Mouse (Mus musculus): ENCODE data around the gene Lsm4. TPM values are rescaled to one million over a fixed set of nuclear protein-coding genes. Genes with fewer than 3 reads are reported as not detected.
A peak's percentile ranks its signal among the peaks of the same experiment; 100 is the strongest.

The Lsm4 gene
- total and polyA plus RNA-seq, 2 experiments from 2014 or later: 202 to 438 TPM

GRCm38 (mm10) chr8:70710296-70710695 is 37.2 kb downstream of the Lsm4 start:
- H3K4me1 ChIP-seq (ENCODE audit: control insufficient read depth, insufficient read depth): no peaks in the 10 kb centered on the region
- no peaks in the 10 kb centered on the region for H3K36me3 ChIP-seq (replicated peaks; ENCODE audit: control insufficient read depth, insufficient read depth, low read length)
- no peak overlapping the region for H3K9ac ChIP-seq (replicated peaks; ENCODE audit: low read depth, low read length)
- H3K4me2 ChIP-seq (ENCODE audit: low read depth, low read length): no peak overlapping the region
- no peaks in the 10 kb centered on the region for H3K9me3 ChIP-seq (replicated peaks; ENCODE audit: control insufficient read depth, low read length)
- no peaks in the 10 kb centered on the region for H3K27me3 ChIP-seq (ENCODE audit: control insufficient read depth, insufficient read depth, low read length)
- DNase-seq (ENCODE audit: low spot score) (no peak), ATAC-seq (ENCODE audit: insufficient read depth, low read depth) (no peak)
- no peak overlapping the region for H3K4me3 ChIP-seq (ENCODE audit: low read depth, low read length)
- no peak for TF ChIP-seq CTCF (IDR thresholded peaks at IDR 0.05; ENCODE audit: low read depth)
- TF ChIP-seq EP300 (IDR thresholded peaks at IDR 0.05; ENCODE audit: low read depth): no peak
- WGBS: 100% methylated on average over 1 of the region's 1 CpGs
- no peak overlapping the region for H3K27ac ChIP-seq (ENCODE audit: low read depth)

- no peak for TF ChIP-seq CTCF (IDR thresholded peaks at IDR 0.05; ENCODE audit: low read depth)
- TF ChIP-seq EP300 (IDR thresholded peaks at IDR 0.05; ENCODE audit: low read depth): no peak
- no peak overlapping the region for H3K4me2 ChIP-seq (ENCODE audit: low read depth, low read length)
- H3K4me1 ChIP-seq (ENCODE audit: control insufficient read depth, insufficient read depth): no peaks in the 10 kb centered on the region
- WGBS: 80% methylated on average over 11 of the region's 11 CpGs
- H3K36me3 ChIP-seq (replicated peaks; ENCODE audit: control insufficient read depth, insufficient read depth, low read length): no peaks in the 10 kb centered on the region
- H3K27ac ChIP-seq (ENCODE audit: low read depth): no peak overlapping the region
- no peak overlapping the region for H3K4me3 ChIP-seq (ENCODE audit: low read depth, low read length)
- H3K9ac ChIP-seq (replicated peaks; ENCODE audit: low read depth, low read length): no peak overlapping the region
- ATAC-seq (ENCODE audit: insufficient read depth, low read depth) (peak; percentile 15; the same call in 1 of the 2 replicates), DNase-seq (ENCODE audit: low spot score) (no peak)
- H3K9me3 ChIP-seq (replicated peaks; ENCODE audit: control insufficient read depth, low read length): no peaks in the 10 kb centered on the region
- H3K27me3 ChIP-seq (ENCODE audit: control insufficient read depth, insufficient read depth, low read length): no peaks in the 10 kb centered on the region
These were observed 38.0 kb downstream of the Lsm4 start for GRCm38 (mm10) chr8:70711041-70711440.

GRCm38 (mm10) chr8:70713991-70714390 is 40.9 kb downstream of the Lsm4 start:
- H3K36me3 ChIP-seq (replicated peaks; ENCODE audit: control insufficient read depth, insufficient read depth, low read length): no peaks in the 10 kb centered on the region
- 0 out of 2 replicates have a peak, but pooled peaks cover 4% of the 10 kb centered on the region for H3K27me3 ChIP-seq (ENCODE audit: control insufficient read depth, insufficient read depth, low read length)
- no peaks in the 10 kb centered on the region for H3K9me3 ChIP-seq (replicated peaks; ENCODE audit: control insufficient read depth, low read length)
- 78% methylated on average over 7 of the region's 7 CpGs for WGBS
- H3K27ac ChIP-seq (ENCODE audit: low read depth): no peak overlapping the region
- ATAC-seq (ENCODE audit: insufficient read depth, low read depth) (no peak), DNase-seq (ENCODE audit: low spot score) (no peak)
- H3K4me3 ChIP-seq (ENCODE audit: low read depth, low read length): no peak overlapping the region
- TF ChIP-seq EP300 (IDR thresholded peaks at IDR 0.05; ENCODE audit: low read depth) (no peak), CTCF (IDR thresholded peaks at IDR 0.05; ENCODE audit: low read depth) (no peak)
- no peak overlapping the region for H3K9ac ChIP-seq (replicated peaks; ENCODE audit: low read depth, low read length)
- no peaks in the 10 kb centered on the region for H3K4me1 ChIP-seq (ENCODE audit: control insufficient read depth, insufficient read depth)
- H3K4me2 ChIP-seq (ENCODE audit: low read depth, low read length): no peak overlapping the region

GRCm38 (mm10) chr8:70715086-70715485 is 42.0 kb downstream of the Lsm4 start:
- H3K9me3 ChIP-seq (replicated peaks; ENCODE audit: control insufficient read depth, low read length): no peaks in the 10 kb centered on the region
- no peak for TF ChIP-seq EP300 (IDR thresholded peaks at IDR 0.05; ENCODE audit: low read depth)
- no peak for TF ChIP-seq CTCF (IDR thresholded peaks at IDR 0.05; ENCODE audit: low read depth)
- H3K9ac ChIP-seq (replicated peaks; ENCODE audit: low read depth, low read length): no peak overlapping the region
- no peaks in the 10 kb centered on the region for H3K36me3 ChIP-seq (replicated peaks; ENCODE audit: control insufficient read depth, insufficient read depth, low read length)
- no peak overlapping the region for H3K4me3 ChIP-seq (ENCODE audit: low read depth, low read length)
- WGBS: 48% methylated on average over 2 of the region's 2 CpGs
- H3K4me1 ChIP-seq (ENCODE audit: control insufficient read depth, insufficient read depth): no peaks in the 10 kb centered on the region
- H3K27me3 ChIP-seq (ENCODE audit: control insufficient read depth, insufficient read depth, low read length): 0 out of 2 replicates have a peak, but pooled peaks cover 8% of the 10 kb centered on the region
- no peak overlapping the region for H3K4me2 ChIP-seq (ENCODE audit: low read depth, low read length)
- DNase-seq (ENCODE audit: low spot score) (no peak), ATAC-seq (ENCODE audit: insufficient read depth, low read depth) (no peak)
- no peak overlapping the region for H3K27ac ChIP-seq (ENCODE audit: low read depth)

- WGBS: 75% methylated on average over 40 of the region's 40 CpGs
- no peaks in the 10 kb centered on the region for H3K4me1 ChIP-seq (ENCODE audit: control insufficient read depth, insufficient read depth)
- no peaks in the 10 kb centered on the region for H3K9me3 ChIP-seq (replicated peaks; ENCODE audit: control insufficient read depth, low read length)
- no peak for ATAC-seq (ENCODE audit: insufficient read depth, low read depth)
- H3K36me3 ChIP-seq (replicated peaks; ENCODE audit: control insufficient read depth, insufficient read depth, low read length): no peaks in the 10 kb centered on the region
- no peak overlapping the region for H3K4me2 ChIP-seq (ENCODE audit: low read depth, low read length)
- TF ChIP-seq EP300 (IDR thresholded peaks at IDR 0.05; ENCODE audit: low read depth) (no peak), CTCF (IDR thresholded peaks at IDR 0.05; ENCODE audit: low read depth) (no peak)
- 0 out of 2 replicates have a peak, but pooled peaks cover 8% of the 10 kb centered on the region for H3K27me3 ChIP-seq (ENCODE audit: control insufficient read depth, insufficient read depth, low read length)
- H3K9ac ChIP-seq (replicated peaks; ENCODE audit: low read depth, low read length): no peak overlapping the region
- H3K4me3 ChIP-seq (ENCODE audit: low read depth, low read length): no peak overlapping the region
- DNase-seq (ENCODE audit: low spot score): no peak
- H3K27ac ChIP-seq (ENCODE audit: low read depth): no peak overlapping the region
These were observed 43.7 kb downstream of the Lsm4 start for GRCm38 (mm10) chr8:70716521-70717400.
